8 mouse cellular contexts compared by ENCODE assay signal in the genomic region with DNA sequence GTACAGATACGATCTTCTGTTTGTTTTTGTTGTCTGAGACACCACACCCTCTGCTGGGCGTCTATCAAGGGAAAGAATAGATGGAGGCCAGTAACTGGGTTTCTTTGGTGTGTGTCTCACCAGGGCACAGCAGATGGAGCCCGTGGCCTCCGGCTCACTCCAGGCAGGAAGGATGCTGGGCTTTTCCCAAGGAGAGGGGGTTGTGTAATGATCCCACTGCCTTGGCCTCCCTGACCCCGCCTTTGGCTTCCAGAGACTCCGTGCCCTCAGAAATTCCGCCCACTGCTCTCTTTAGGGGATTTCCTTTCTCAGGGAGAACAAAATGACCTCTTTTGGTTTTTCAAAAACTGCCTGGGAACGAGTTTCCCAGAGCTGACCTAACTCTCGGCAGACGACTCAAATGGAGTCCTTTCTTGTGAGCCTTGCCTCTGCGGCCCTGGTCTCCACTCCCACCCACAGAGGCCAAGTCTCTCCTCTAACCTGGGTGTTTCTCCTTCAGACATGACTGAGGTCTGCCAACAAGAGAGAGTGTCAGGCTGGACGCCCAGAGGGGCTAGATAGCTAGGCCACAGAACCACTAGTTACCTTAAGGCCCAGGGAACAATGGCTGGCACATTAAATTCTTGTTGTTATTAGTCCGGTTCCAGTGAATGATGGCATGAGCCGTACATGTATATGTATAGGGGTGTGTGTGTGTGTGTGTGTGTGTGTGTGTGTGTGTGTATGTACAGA.
DNase-seq lines count a peak whose midpoint lies in the region; ATAC-seq and TF ChIP-seq lines count a peak whose summit lies in the region.

No protein-coding gene starts in this region.

- H3K36me3 ChIP-seq in E14TG2a.4 (ENCODE audit: insufficient read depth, low read length), result no peaks in the 10 kb centered on the region
- no peaks in the 10 kb centered on the region for H3K36me3 ChIP-seq in forebrain, embryonic 16.5 days (ENCODE audit: control insufficient read depth, insufficient read depth)
- no peaks in the 10 kb centered on the region for H3K36me3 ChIP-seq in hindbrain, embryonic 13.5 days

- no peaks in the 10 kb centered on the region for H3K9me3 ChIP-seq in E14TG2a.4 (ENCODE audit: low read length)
- H3K9me3 ChIP-seq in forebrain, embryonic 16.5 days (ENCODE audit: control insufficient read depth, low read length), result no peaks in the 10 kb centered on the region
- no peaks in the 10 kb centered on the region for H3K9me3 ChIP-seq in hindbrain, embryonic 13.5 days

- no peak for TF ChIP-seq POLR2A in lung, adult 2 months (IDR thresholded peaks at IDR 0.05; ENCODE audit: borderline replicate concordance, extremely low read depth, low read depth, low read length)

- no peak overlapping the region for H3K4me2 ChIP-seq in forebrain, embryonic 16.5 days (ENCODE audit: low read length)
- no peak overlapping the region for H3K4me2 ChIP-seq in hindbrain, embryonic 13.5 days

- 27% methylated on average over 14 of the region's 14 CpGs for WGBS in forebrain, embryonic 16.5 days
- 12% methylated on average over 14 of the region's 14 CpGs for WGBS in hindbrain, embryonic 13.5 days
- WGBS in lung, adult 2 months, result 37% methylated on average over 14 of the region's 14 CpGs

- peak; percentile 30 for DNase-seq in adrenal gland, postnatal 25 days
- DNase-seq in lung, adult 2 months, result peak; percentile 39
- DNase-seq in ovary, postnatal 14 days (ENCODE audit: low spot score), result peak; percentile 40
- no peak for DNase-seq in right cerebral cortex, postnatal 25 days
- no peak for DNase-seq in thymus, postnatal 4 days

- 0 out of 2 replicates have a peak overlapping the region, but pooled peaks have one; percentile 1 for H3K4me3 ChIP-seq in E14TG2a.4 (replicated peaks; ENCODE audit: low read length)
- no peak overlapping the region for H3K4me3 ChIP-seq in forebrain, embryonic 16.5 days (replicated peaks; ENCODE audit: low read length)
- no peak overlapping the region for H3K4me3 ChIP-seq in hindbrain, embryonic 13.5 days
- H3K4me3 ChIP-seq in lung, adult 2 months (replicated peaks; ENCODE audit: extremely low read depth, low read depth, low read length), result no peak overlapping the region

- peaks cover 64% of the 10 kb centered on the region for H3K4me1 ChIP-seq in E14TG2a.4 (replicated peaks; ENCODE audit: low read depth, low read length)
- peaks cover 18% of the 10 kb centered on the region for H3K4me1 ChIP-seq in forebrain, embryonic 16.5 days (replicated peaks; ENCODE audit: control insufficient read depth, insufficient read depth, low read length)
- H3K4me1 ChIP-seq in hindbrain, embryonic 13.5 days (replicated peaks), result peaks cover 46% of the 10 kb centered on the region
- H3K4me1 ChIP-seq in lung, adult 2 months (ENCODE audit: control insufficient read depth, insufficient read depth, low read length), result peaks cover 5% of the 10 kb centered on the region

- ATAC-seq in forebrain, embryonic 16.5 days, result peak; percentile 44; the same call in 1 of the 2 replicates
- no peak for ATAC-seq in hindbrain, embryonic 13.5 days (ENCODE audit: low FRiP score)

- TF ChIP-seq CTCF in E14TG2a.4 (conservative IDR thresholded peaks at IDR 0.05; ENCODE audit: low read length), result no peak
- TF ChIP-seq CTCF in lung, adult 2 months (IDR thresholded peaks at IDR 0.05; ENCODE audit: insufficient read depth, low read length), result peak; percentile 52; the same call in 1 of the 2 replicates

- H3K9ac ChIP-seq in forebrain, embryonic 16.5 days (replicated peaks; ENCODE audit: low read depth, low read length), result no peak overlapping the region
- H3K9ac ChIP-seq in hindbrain, embryonic 13.5 days, result no peak overlapping the region

- H3K27ac ChIP-seq in forebrain, embryonic 16.5 days (ENCODE audit: low read length), result no peak overlapping the region
- peak overlapping the region; percentile 19; the same call in 1 of the 2 replicates for H3K27ac ChIP-seq in hindbrain, embryonic 13.5 days

- 0 out of 2 replicates have a peak, but pooled peaks cover 5% of the 10 kb centered on the region for H3K27me3 ChIP-seq in E14TG2a.4 (ENCODE audit: insufficient read depth, low read length)
- H3K27me3 ChIP-seq in forebrain, embryonic 16.5 days (replicated peaks; ENCODE audit: control insufficient read depth, insufficient read depth, low read length), result peaks cover 7% of the 10 kb centered on the region; the same call in 1 of the 2 replicates
- peaks cover 48% of the 10 kb centered on the region for H3K27me3 ChIP-seq in hindbrain, embryonic 13.5 days

Comparison
In these comparisons a context has a peak if more than half of its experiments do, and no peak if none do; other contexts are left out.
1. DNase-seq: peak in adrenal gland, postnatal 25 days (single experiment), lung, adult 2 months (single experiment) and ovary, postnatal 14 days (single experiment); none in right cerebral cortex, postnatal 25 days (single experiment) and thymus, postnatal 4 days (single experiment).